Mouse (Mus musculus) large intestine, adult 2 months (tissue): ENCODE data around the gene Anp32a. TPM values are rescaled to one million over a fixed set of nuclear protein-coding genes. Genes with fewer than 3 reads are reported as not detected.
A peak's percentile ranks its signal among the peaks of the same experiment; 100 is the strongest.

Source experiments
- DNase-seq: peaks from one replicate; pipeline ENCODE4 v3.0.0-alpha.2; 2012; ENCODE audit warnings: low read depth, low spot score
- WGBS: fragments of 180-500 bp; shearing (Covaris S2); methylation state at CpG from one replicate; pipeline ENCODE4 v1.1.7; 2018; 5-methylcytosine and 5-hydroxymethylcytosine counted together
- polyA plus RNA-seq: library from polyadenylated mRNA; depleted of rRNA; stranded (reverse); fragments of >200 nt; gene quantifications from 2 replicates; pipeline ENCODE4 v1.2.3, GENCODE M21; 2012; rRNA removed

The Anp32a gene
- polyA plus RNA-seq: 13.2 and 15.1 TPM in 2 replicates

DNA sequence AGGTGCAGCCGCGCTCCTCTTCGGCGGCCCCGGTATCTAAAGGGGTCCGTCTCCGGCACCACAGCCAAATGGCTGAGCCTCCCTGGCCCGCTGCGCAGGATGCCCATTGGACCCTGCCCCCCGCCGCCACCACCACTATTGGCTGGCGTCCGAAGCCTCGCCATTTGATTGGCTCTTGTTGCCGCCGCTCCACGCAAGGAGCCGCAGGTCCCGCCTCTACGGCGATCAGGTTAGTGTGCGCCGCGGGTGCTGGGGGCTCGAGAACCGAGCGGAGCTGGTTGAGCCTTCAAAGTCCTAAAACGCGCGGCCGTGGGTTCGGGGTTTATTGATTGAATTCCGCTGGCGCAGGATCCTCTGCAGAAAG lies at the start of gene Anp32a:
Gene Anp32a, plus strand, starts transcription at position 171 of the 364 bp plus-strand sequence.
- under 1% methylated on average over 34 of the region's 34 CpGs for WGBS
- DNase-seq: no peak

DNA sequence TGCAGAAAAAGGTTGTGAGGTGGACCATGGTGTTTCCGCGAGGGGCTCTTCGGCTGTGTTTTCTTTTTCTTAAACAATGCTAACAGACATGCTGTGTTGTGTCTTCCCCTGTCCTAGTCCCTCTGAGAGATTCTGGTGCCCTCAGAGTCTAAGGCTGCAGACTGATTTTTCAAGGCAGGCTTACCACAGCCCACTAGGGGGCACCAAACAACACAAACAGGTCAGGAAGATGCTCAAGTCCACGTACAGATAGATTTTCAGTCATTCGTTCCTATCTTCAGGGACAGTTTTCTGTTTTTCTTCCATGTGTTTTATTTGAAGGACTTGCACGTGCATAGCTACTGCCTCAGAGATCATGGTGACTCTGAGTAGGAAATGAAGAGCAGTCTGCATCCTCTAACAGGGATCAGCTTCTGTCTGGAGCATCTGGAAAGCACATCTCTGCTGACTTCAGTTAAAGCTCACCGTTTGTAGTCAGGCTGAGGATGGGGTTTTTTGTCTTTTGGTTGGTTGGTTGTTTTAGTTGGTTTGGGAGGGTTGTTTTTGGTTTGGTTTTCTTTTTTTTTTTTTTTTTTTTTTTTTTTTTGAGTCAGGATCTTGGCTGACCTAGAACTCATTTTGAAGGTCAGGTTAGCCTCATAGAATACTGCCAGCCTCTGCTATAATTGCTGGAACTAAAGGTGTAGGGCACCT lies 45.9 kb upstream of the Anp32a start:
- peak; percentile 57 for DNase-seq
- WGBS: 24% methylated on average over 7 of the region's 7 CpGs

DNA sequence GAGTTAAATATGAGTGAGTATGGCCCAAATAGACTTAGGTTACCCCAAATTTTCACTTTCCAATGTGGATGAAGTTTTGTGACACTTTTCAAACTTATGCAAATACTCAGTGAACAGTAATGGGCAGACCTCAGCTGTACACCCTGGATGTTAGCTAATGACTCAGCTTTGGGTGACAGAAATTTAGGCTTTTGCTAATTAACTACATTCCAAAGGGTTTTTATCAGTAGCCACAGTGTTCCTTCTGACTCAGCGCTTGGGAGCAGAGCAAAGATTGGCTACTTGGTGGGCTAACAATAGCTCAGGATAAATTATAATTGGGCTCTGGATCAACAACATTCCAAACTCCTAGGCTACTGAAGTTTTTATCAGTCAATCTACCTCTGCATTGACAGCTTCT lies 44.2 kb upstream of the Anp32a start:
- 76% methylated on average over 1 of the region's 1 CpGs for WGBS
- DNase-seq: no peak

DNA sequence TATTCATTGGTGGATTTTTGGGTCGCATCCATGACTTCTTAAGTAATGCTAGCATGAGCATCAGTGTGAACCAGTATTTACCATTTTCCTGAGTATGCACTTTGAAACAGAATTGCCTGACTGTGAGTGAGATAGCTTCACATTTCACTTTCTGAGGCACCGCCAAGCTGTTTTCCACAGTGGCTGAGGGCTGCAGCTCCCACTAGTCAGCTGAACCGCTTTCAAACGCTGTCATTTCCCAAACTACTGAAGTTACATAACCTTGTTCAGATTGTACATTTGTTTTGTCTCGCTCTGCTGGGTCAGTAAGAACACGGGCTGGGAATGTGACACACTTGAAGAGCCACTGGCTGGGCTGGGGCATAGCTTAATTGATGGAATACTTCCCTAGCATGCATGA lies 25.5 kb upstream of the Anp32a start:
- no peak for DNase-seq
- 86% methylated on average over 6 of the region's 6 CpGs for WGBS

DNA sequence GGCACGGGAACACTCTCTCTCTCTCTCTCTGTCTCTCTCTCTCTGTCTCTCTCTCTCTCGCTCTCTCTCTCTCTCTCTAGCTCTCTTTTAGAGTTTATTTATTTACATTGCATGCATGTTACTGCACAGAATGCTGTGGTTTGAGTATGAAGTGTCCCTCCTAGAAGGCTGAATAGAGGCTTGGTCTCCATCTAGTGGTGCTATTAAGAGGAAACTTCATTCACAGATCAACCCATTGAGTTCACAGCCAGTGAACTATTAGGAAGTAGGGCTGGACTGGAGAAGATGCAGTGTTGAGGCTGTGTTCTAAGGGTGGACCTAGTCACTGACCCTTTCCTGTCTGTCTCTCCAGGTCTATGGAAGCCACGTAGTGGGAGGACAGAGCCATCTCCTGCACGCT lies 22.4 kb upstream of the Anp32a start:
- WGBS: 76% methylated on average over 4 of the region's 4 CpGs
- DNase-seq: no peak

DNA sequence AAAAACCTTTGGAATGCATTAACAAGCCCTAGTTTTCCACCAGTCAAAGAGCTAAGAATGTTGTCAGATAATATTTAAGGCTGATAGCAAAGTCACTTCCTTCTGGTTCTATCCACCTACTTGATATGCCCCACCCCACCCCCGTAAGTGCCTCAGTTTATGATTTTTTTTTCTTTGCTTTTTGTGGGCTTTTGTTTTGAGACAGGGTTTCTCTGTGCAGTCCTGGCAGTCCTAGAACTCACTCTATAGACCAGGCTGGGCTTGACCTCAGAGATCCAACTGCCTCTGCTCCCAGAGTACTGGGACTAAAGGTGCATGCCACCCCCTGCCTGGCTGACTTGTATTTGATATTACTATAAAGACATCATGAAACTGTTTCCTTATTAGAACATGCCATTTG lies 17.3 kb upstream of the Anp32a start:
- DNase-seq: no peak
- 50% methylated on average over 1 of the region's 1 CpGs for WGBS

DNA sequence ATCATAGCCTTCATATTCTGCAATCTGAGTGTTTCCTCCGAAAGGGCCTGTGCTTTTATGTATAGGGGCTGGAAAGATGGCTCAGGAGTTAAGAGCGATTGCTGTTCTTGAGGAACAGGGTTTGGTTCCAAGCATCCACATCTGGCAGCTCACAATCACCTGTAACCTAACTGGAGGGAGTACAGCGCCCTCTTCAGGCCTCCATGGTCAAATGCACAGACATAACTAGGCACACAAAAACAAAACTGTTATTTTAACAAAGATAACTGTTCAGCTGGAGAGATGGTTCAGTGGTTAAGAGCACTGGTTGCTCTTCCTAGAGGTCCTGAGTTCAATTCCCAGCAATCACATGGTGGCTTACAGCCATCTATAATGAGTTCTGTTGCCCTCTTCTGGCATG lies 15.1 kb upstream of the Anp32a start:
- WGBS: 75% methylated on average over 3 of the region's 3 CpGs
- no peak for DNase-seq

DNA sequence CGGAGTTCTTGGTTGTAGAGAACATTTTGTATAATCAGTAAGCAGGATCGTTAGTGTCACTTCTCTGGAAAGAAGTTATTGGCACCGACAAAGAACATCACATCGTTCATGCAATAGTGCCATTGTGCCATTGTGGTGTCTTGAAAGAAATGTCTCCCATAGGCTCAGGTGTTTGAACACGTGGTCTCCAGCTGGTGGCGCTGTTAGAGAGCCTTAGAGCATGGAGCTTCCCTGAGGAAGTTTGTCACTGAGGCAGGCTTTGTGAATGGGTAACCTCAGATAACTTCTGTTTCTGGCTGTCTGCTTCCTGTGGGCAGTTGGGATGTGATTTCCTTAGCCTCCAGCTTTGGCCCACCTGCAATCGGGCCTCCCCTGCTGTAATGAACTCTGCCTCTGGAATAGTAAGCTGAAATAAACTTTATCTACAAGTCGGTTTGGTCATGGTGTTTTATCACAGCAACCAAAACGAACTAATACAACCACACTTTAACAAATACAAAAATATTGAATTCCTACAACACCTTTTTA lies 6.7 kb upstream of the Anp32a start:
- no peak for DNase-seq
- 93% methylated on average over 9 of the region's 9 CpGs for WGBS

DNA sequence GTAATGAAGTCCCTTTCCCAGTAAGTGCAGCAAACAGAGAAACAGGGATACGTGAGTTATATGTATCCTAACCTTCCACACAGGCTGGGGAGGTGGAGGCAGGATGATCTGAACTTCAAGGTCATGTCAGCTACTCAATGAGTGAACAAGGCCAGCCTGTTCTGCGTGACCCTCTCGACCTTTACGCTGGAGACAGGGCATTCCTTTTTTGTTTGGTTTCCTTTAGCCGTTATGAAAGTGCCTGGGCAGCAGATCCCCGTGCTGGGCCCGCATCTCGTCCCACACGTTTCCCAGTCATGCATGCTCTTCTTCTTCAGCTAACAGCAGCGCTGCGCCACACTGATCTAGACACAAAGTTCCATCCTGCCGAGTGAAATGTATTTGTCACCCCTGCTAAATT lies 5.7 kb upstream of the Anp32a start:
- no peak for DNase-seq
- 59% methylated on average over 12 of the region's 12 CpGs for WGBS

DNA sequence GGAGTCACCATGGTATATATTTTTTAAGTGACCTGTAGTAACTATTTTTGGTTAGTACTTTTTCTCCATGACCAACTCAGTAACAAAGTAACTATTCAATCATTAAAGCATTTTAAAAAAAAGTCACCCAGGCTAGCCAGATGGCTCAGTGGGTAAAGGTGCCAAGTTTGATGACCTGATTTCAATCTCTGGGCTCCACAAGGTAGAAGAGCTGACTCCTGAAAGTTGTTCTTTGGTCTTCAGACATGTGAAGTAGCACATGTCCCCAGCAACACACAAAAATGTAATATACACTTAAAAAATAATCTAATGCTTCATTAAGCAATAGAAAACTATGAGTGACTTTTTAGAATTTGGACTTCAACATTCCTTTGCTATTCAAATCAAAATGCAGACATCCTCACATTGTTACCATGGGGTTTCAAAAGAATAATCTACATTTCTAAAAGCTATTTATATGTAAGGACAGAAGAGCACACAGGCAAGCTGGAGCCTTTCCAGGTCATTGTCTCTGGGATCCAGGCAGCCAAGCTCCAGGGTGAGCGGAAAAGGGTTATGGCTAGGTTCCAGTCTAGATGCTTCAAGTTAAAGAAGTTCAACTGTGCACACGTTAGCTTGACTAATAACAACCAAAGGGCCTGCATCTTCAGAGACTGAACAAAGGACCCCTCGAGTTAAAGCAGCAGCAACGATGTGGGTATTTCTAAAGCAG lies 3.0 kb upstream of the Anp32a start:
- no peak for DNase-seq
- 82% methylated on average over 4 of the region's 4 CpGs for WGBS

DNA sequence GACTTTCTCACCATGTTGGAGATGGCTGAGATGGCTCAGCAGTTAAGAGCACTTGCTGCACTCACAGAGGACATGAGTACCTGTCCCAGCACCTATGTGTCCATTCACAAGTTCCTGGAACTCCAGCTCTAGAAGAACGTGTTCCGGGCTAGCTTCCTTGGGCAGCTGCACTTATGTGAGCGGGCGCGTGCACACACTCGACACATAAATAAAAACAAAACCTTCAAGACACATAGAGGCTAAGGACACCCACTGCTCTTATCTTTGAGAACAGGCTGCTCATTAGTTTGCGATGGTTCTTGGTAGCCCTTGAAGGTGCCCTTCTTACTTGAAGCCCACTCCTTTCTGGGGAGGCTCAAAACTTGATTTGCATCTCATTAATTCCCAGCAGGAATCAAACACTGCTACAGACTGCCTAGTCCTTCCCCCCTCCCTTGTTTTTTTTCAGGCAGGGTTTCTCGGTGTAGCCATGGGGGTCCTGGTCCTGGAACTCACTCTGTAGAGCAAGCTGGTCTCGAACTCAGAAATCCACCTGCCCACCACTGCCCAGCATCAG lies 2.4 kb upstream of the Anp32a start:
- WGBS: 92% methylated on average over 9 of the region's 9 CpGs

DNA sequence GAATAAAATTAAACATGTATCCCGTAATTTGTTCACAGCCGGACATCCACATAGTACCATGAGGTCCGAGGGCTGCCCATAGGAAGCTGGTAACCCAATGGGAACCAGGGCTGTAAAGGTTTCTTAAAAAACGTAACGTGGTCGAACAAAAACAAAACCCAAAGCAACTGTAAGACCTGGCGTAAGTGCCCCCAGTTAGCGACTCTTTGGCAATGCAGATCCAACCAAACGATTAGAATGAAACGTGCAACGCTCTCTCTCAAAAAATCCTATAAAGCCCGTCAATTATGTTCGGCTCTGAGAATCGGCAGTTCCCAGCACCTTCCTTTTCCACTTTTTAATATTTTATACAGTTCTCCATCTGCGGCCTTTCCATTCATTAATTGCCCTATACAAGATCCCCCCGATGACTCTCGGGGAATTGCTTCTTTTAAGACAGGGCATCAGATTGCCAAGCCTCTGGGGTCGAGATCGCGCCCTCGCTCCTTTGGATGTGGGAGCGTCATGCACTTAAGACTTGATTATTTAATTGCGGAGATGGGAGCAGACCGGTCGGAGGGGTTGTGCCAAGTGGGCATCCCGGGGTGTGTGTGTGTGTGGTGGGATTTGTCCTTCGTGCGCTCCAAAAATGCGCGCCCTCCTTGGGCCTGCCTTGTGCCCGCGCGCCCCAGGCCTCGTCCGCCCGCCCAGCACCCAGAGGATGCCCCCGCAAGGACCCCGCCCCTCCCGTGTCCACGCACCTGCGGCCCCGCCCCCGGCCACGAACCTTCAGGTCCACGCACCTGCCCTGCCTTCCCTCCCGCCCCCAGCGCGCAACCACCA lies 581 bp upstream of the Anp32a start:
- WGBS: 4% methylated on average over 48 of the region's 48 CpGs
- no peak for DNase-seq

More for the DNA sequence above, 2.4 kb upstream of the Anp32a start:
- DNase-seq: no peak

DNA sequence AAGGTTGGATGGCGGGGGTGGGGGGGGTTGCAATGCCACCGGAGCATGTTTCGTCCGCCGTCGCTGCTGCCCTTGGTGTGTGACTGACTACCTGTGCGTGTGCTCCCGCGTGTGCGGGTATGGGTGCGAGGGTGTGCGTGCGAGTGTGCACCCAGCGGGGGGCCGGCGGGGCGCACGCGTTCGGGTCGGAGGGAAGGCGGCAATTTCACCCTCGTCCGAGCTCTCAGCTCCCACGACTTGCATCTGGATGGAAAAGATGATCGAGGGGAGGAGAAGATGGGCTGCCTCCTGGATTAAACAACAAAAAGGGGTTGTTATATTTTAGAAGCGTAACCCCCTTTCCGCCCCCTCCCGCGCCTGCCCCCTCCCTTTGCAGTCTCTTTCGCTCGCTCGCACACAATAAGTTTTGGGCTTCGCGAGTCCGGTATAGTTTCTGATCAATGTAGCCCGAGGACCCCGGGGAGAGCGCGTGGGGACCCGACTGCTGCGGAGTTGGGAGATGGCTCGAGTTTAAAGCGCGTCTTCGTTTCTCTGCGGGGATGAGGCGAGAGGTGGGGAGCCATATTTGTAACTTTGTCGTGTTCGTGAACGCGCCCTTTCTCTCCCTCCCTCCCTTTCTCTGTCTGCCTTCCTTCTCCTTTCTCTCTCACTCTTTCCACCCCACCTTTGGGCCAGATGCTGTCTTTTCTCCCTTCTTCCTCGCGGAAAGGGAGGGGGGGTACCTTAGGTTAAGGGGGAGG lies 778 bp downstream of the Anp32a start:
- WGBS: under 1% methylated on average over 53 of the region's 54 CpGs
- DNase-seq: no peak

DNA sequence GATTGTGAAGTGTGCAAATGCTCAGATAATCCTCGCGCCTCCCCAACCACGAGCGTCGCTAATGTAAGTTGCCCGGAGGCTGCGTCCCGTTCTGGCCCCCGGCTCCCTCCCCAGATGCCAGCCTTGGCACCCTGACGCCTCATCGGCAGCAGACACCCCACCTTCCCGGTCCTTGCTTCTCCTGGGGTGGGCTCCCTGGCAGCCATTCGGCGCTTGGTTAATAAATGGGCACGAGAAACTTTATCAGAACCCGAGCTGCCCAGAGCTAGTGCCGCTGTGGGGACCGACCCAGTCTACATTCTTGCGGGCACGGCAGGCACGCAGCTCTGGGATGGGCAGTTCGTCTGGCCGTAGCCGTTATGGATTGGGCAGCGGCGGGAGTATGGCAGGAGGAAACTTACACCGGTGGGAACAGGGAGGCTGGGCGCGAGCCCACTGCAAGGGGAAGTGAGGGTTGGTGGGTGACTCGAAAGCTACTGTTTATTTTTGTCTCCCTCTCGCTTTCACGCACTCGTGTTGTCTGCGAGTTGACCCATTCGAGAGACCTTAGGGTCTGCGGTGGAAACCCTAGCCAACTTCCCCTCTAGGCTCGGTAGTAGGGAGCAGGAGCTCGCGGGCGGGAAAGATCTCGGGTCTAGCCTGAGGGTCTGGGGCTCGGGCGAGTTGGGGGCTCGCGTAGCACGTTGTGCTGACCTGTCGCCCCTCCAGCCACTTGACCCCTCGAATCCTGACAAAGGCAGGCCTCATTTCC lies 1.5 kb downstream of the Anp32a start:
- DNase-seq: no peak
- WGBS: under 1% methylated on average over 48 of the region's 48 CpGs

DNA sequence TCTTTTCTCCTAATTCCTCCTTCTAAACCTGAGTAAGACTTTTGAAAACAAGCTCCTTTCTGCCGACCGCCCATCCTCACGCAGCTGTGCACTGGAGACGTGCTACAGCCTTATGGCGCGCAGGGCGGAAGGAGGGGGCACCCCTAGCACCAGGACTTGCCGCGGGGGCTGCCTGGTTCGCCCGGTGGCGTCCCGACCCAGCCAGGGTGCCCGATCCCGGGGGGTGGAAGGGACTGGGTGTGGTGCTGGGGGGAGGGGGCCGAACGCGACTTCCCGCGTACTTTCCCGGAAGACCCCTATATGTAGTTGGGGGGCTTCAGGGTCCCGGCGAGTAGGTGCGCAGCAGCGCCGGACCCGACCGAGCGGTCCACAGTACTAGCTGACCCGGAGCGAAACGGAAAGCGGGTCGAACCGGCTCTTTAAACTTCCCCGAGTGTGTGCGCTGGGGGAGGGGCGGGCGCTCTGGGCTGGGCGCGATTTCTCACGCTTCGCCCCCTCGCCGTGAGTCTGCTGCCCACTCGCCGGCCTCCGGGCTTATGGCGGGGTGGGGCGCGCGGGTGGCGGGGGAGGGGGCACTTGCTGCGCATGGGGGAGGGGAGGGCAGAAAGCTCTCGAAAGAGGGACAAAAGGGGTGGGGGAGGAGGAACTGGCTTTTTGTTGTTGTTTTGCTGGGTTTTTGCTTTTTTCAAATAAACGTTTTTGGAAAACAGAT lies 2.3 kb downstream of the Anp32a start:
- under 1% methylated on average over 56 of the region's 56 CpGs for WGBS
- DNase-seq: no peak

DNA sequence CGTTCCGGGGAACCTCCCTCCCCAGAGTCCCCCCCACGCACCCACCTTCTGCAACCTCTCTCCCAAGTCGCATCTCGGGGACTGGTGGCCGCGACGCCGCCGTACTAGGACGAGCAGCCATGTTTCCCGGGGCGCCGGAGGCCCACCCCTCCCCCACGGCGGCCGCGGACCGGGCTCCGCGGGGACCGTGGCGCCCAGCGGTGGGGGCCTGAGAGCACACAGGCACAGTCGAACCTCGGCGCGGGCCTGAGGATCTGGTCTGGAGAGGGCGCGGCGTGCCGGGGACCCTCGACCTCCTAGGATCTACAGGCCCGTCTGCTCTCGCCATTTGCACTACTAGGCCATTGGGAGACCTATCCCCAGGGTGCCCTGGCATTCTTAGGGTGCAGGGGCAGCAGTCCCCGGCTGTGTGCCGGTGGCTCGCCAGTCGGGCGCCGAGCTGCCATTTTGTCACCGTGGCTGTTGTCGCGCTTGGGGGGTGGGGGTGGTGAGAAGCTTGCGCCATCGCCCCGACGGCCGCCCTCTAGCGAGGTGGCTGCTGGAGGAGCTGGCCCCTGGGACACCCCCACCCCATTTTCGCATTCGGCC lies 2.9 kb downstream of the Anp32a start:
- WGBS: under 1% methylated on average over 52 of the region's 52 CpGs
- DNase-seq: no peak

DNA sequence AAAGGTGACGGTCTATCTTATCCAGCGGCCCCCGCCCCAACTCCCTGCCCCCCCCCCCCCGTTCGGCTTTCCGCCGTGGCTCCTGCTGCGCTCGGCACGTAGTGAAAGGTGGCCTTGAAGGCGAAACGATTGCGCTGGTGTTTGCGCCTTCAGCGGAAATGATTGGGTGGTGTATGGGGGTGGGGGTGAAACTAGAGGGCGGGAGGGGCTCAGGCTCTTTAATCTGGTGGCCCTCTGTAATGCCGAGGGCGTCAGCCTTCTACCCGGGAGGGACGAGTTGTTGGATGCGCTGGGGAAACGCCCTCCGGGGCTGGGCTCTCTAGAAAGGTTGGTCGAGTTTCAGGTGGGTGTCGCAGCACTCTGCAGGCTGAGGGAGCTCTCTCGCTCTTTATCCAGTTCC lies 3.5 kb downstream of the Anp32a start:
- whole genome bisulfite sequencing: 2% methylated on average over 24 of the region's 26 CpGs

DNA sequence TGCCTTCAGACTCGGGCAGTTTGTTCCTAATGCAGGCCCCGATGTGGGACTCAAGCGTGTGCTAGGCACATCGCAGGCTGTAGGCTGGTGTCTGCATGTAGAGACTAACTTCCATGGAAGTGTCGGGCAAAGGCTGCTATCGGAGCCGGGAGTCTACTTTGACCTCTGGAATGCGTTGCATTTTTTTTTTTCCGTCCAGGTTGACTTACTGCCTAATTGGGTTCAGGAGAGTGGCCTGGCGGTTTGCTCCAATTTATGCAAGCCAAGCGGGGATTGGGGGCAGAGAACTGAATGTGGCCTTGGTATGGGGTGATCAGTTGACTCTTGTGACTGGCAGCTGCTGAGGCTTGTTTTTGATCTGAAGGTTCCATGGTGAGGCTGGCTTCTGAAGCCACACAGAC lies 4.0 kb downstream of the Anp32a start:
- 12% methylated on average over 11 of the region's 11 CpGs for WGBS
- DNase-seq: no peak

More for the DNA sequence above, 3.5 kb downstream of the Anp32a start:
- no peak for DNase-seq
